Mouse (Mus musculus) testis, adult 2 months (tissue): Measurements from ENCODE around the gene Atoh8. TPM values are rescaled to one million over a fixed set of nuclear protein-coding genes. Genes with fewer than 3 reads are reported as not detected.

ENCODE experiments used
- H3K27ac ChIP-seq: fragments of 200-500 bp; 2 replicates; pipeline ENCODE4 v1.5.1; 2012; ENCODE audit warnings: low read depth, low read length; ENCODE audit not compliant: control insufficient read depth, insufficient read depth
- H3K27me3 ChIP-seq: fragments of 200-500 bp; 2 replicates; pipeline ENCODE4 v1.6.1; 2012; ENCODE audit warnings: mild to moderate bottlenecking, low read length, moderate library complexity; ENCODE audit not compliant: control insufficient read depth, insufficient read depth
- H3K36me3 ChIP-seq: fragments of 200-500 bp; 2 replicates; pipeline ENCODE4 v1.6.1; 2012; ENCODE audit warnings: mild to moderate bottlenecking, low read length; ENCODE audit not compliant: control insufficient read depth, insufficient read depth
- H3K4me1 ChIP-seq: fragments of 200-500 bp; 2 replicates; pipeline ENCODE4 v1.6.1; 2012; ENCODE audit warnings: low read length; ENCODE audit not compliant: control insufficient read depth, insufficient read depth
- H3K4me3 ChIP-seq: fragments of 200-500 bp; 2 replicates; pipeline ENCODE4 v1.5.1; 2012; ENCODE audit warnings: low read depth, mild to moderate bottlenecking, low read length, moderate library complexity, mixed read lengths; ENCODE audit not compliant: control insufficient read depth
- CTCF ChIP-seq: fragments of 200-500 bp; IDR thresholded peaks from 2 replicates; pipeline ENCODE4 v1.5.1; 2012; ENCODE audit warnings: low read depth, mild to moderate bottlenecking, inconsistent platforms, low read length, moderate library complexity; ENCODE audit not compliant: control insufficient read depth, insufficient read depth, insufficient replicate concordance
- POLR2A ChIP-seq: fragments of 200-500 bp; IDR thresholded peaks from 2 replicates; pipeline ENCODE4 v1.6.1; 2012; ENCODE audit warnings: low read depth, mild to moderate bottlenecking, inconsistent platforms, low read length, moderate library complexity; ENCODE audit not compliant: control insufficient read depth
- polyA plus RNA-seq: library from polyadenylated mRNA; depleted of rRNA; stranded (reverse); fragments of >200 nt; gene quantifications from 2 replicates; pipeline ENCODE4 v1.2.3, GENCODE M21; 2012

Atoh8 gene
- polyA plus RNA-seq, 1 experiment = 390 TPM

DNA sequence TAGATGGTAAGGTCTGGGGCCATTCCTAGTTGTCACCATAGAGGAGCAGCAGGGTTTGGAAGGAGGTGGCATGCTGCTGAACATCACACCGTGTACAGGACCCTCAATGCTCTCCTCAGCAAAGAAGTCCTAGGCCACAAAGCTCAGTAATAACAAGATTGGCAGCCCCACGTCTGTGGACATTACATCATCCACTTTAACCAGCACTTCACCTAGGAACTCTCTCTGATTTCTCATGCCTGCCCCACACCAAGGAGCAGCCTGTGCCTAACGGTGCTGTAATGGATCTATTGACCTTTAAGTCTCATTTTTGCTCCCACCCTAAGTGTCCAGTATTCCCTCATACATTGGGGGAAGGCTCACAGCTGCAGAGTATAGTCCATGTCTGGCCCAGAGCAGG is 9.7 kb downstream of the Atoh8 start:
- Histone ChIP-seq H3K36me3 (no peaks in the 10 kb centered on the region), H3K4me1 (no peaks in the 10 kb centered on the region; the same call in 1 of the 2 replicates), H3K27me3 (no peaks in the 10 kb centered on the region), H3K4me3 (no peak overlapping the region), H3K27ac (no peak overlapping the region)
- TF ChIP-seq POLR2A = no peak
- no peak for TF ChIP-seq CTCF

- TF ChIP-seq POLR2A (no peak), CTCF (no peak)
- peaks cover 7% of the 10 kb centered on the region for H3K4me1 ChIP-seq
- H3K27ac ChIP-seq = no peak overlapping the region
These were observed 11.5 kb downstream of the Atoh8 start for GRCm38 (mm10) chr6:72223892-72224291.

GRCm38 (mm10) chr6:72222876-72223275 is 12.5 kb downstream of the Atoh8 start:
- H3K4me1 ChIP-seq = peaks cover 10% of the 10 kb centered on the region
- TF ChIP-seq CTCF (no peak), POLR2A (no peak)
- no peak overlapping the region for H3K27ac ChIP-seq
- H3K4me3 ChIP-seq = no peak overlapping the region
- H3K27me3 ChIP-seq = no peaks in the 10 kb centered on the region
- H3K36me3 ChIP-seq = no peaks in the 10 kb centered on the region

More at GRCm38 (mm10) chr6:72223892-72224291, 11.5 kb downstream of the Atoh8 start:
- Histone ChIP-seq H3K27me3 (no peaks in the 10 kb centered on the region), H3K36me3 (no peaks in the 10 kb centered on the region), H3K4me3 (no peak overlapping the region)

- Histone ChIP-seq H3K27ac (no peak overlapping the region), H3K4me3 (no peak overlapping the region), H3K36me3 (no peaks in the 10 kb centered on the region), H3K27me3 (no peaks in the 10 kb centered on the region), H3K4me1 (peaks cover 12% of the 10 kb centered on the region)
- no peak for TF ChIP-seq CTCF
- TF ChIP-seq POLR2A = no peak
These were observed 13.1 kb downstream of the Atoh8 start for GRCm38 (mm10) chr6:72222271-72222724.

DNA sequence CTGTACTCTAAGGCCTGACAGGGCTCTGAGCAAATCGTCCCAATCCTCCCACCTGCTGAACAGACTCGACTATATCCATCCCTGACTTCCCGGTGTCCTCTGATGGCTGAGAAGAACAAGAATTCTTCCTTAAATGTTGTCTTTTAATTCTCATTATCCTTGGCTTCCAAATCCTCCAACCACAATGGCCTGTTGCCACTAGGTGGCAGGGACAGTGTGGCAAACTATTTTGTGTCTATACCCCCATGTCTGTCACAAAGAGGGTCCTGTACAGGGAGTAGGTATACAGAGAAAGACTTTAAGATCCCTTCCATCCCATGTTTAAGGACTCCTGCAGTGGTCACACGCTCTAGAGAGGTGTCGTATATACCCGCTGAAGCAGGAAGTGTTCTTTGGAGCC is 14.1 kb downstream of the Atoh8 start:
- Histone ChIP-seq H3K27me3 (no peaks in the 10 kb centered on the region), H3K27ac (no peak overlapping the region), H3K4me3 (no peak overlapping the region), H3K4me1 (peaks cover 15% of the 10 kb centered on the region), H3K36me3 (no peaks in the 10 kb centered on the region)
- no peak for TF ChIP-seq CTCF
- TF ChIP-seq POLR2A = no peak

- no peak overlapping the region for H3K27ac ChIP-seq
- no peaks in the 10 kb centered on the region for H3K27me3 ChIP-seq
- no peak overlapping the region for H3K4me3 ChIP-seq
- H3K4me1 ChIP-seq = peaks cover 19% of the 10 kb centered on the region
- TF ChIP-seq POLR2A (no peak), CTCF (no peak)
- no peaks in the 10 kb centered on the region for H3K36me3 ChIP-seq
These were observed 15.8 kb downstream of the Atoh8 start for GRCm38 (mm10) chr6:72219549-72219948.

DNA sequence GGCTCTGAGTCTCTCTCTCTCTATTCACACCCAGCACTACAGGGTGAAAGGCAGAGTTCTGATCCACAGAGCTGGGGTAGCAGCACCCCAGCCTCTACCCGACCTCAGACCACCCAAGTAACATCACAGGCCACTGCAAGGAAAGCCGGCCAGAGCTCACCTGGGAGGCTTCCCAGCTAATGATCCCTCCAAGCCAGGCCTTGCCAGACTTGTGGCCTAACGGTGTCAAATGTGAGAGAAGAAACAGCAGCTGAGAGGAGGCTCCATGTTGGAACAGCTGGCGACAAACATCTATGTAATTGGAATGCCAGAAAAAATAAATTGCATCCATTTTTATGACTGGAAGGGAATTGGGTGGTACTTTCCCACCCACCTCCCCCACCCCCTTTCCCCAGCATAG is 17.1 kb downstream of the Atoh8 start:
- no peak overlapping the region for H3K4me3 ChIP-seq
- no peaks in the 10 kb centered on the region for H3K36me3 ChIP-seq
- H3K4me1 ChIP-seq = peaks cover 19% of the 10 kb centered on the region
- no peaks in the 10 kb centered on the region for H3K27me3 ChIP-seq
- H3K27ac ChIP-seq = no peak overlapping the region
- TF ChIP-seq POLR2A (no peak), CTCF (no peak)

DNA sequence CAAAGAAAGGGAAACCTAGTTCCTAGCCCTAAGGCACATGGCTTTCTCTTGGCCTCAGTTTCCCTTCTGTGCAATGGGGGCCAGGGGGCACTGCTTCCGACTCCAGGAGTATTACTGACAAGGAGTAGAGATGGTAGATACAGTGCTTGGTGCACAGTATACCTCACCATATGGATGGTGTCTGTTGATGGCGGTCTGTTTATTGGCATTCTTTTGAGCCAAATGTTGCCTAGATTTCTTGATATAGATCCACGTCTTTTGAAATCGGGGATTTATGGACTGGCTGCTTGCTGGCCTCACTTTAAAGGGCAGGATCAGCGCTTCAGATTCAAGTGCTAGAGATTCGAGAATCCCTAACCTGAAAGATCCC is 18.0 kb downstream of the Atoh8 start:
- H3K4me1 ChIP-seq = peaks cover 19% of the 10 kb centered on the region
- H3K27ac ChIP-seq = no peak overlapping the region
- no peak for TF ChIP-seq POLR2A
- TF ChIP-seq CTCF = no peak
- no peaks in the 10 kb centered on the region for H3K36me3 ChIP-seq
- H3K4me3 ChIP-seq = no peak overlapping the region
- no peaks in the 10 kb centered on the region for H3K27me3 ChIP-seq
